Mouse (Mus musculus) ovary, postnatal 14 days (tissue): ENCODE results near the gene Cplx2.

Experiments
- DNase-seq: peaks from one replicate; pipeline ENCODE4 v3.0.0; 2022; ENCODE audit warnings: low spot score

The Cplx2 gene

DNA sequence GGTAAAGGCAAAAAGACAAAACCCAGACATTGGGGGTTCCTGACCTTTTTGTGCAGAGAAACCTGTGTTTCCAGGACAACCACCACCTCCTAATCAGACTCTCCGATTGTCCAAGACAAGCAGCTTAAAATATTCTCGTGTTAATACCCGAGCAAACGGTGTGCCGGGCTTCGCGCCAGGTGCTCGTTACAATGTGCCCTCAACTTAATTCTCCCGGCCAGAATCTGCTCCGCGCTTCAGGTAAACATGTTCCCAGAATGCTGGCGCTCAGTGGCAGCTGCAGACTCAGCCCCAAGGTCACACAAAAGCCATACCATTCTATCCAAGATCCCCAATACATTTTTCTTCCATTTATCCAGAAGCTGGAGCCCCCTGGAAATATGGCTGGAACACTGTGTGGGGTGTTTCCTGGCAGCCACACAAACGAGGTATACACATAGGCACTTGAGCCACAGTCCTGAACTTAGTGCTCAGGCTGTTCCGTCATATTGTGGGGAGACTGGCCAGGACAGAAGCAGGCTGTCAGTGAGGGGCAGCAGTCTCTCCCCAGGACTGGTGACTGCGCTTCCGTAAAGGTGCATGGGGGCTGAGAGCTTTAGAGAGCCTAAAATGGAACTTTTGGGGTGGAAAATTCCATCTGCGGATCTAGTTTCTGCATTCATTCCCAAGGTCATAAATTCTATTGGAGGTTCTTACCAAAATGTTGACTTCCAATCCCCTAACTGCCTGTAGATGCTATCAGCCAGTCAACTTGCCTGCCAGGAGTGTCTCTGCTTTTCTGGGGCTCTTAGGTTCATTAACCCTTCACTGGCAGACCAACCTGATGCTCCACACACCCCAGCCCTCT is 32.3 kb downstream of the Cplx2 start:
- DNase-seq = no peak

GRCm38 (mm10) chr13:54404205-54404604 is 33.1 kb downstream of the Cplx2 start:
- no peak for DNase-seq

DNA sequence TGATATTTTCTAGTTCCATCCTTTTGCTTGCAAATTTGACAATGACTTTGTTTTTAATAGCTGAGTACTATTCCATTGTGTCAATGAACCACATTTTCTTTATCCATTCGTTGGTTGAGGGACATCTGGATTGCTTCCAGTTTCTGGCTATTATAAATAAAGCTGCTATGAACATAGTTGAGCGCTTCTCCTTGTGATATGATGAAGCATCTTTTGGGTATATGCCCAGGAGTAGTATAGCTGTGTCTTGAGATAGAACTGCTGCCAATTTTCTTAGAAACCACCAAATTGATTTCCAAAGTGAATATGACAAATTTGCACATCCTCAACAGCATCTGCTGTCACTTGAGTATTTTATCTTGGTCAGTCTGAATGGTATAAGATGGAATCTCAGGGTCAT is 34.7 kb downstream of the Cplx2 start:
- no peak for DNase-seq

DNA sequence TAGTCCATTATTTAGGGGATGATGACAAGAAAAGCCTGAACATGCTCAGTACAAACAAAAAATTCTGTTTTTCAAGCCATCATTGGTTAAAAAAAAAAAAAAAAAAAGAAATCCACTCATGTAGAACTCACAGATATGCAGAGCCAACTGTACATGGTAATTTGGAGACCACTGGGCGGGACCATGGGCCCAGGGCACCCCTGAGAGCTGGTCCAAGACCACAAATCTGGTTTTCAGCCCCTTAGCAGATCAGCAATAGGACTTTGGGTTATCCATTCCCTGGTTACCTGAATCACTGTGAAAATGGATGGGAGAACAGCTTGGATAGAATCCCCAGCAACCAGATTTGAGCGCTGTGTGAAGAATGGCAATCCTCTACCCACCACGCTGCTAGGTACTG is 40.5 kb downstream of the Cplx2 start:
- no peak for DNase-seq

DNA sequence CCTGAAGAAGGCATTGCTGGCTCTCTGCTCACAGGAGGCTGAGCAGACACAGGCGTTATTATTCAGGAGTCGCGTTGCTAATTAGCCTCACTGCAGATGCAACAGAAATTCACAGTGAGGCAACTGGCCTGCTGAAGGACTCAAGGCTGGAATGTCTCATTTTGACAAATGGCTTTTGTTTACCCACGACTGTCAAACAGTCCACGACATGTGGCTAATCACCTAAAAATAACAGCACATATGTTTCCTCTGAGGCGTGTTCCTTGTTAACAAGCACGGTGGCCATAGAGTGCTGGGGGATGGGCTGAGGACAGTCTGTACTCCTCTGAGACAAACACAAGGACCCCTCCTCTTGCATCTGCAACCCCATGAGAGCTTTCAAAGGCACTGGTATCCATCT is 41.1 kb downstream of the Cplx2 start:
- no peak for DNase-seq

DNA sequence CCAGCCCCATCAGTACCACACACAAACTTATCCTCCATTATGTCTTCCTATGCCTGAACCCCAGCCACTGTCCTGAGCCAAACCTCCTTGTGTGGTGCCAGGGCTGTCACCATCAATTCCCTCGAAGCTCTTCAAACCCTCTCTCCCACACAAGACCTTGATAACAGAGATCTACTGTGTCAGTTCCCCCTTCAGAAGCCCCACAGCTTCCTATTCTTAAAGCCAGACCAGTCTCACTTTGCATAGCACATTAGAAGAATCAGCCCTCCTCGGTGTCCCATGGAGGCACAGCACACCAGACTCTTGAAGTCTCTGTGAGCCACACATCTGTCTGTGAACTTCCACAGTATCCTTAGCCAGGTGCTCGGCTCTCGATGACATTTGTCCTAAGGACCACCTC is 41.6 kb downstream of the Cplx2 start:
- no peak for DNase-seq

DNA sequence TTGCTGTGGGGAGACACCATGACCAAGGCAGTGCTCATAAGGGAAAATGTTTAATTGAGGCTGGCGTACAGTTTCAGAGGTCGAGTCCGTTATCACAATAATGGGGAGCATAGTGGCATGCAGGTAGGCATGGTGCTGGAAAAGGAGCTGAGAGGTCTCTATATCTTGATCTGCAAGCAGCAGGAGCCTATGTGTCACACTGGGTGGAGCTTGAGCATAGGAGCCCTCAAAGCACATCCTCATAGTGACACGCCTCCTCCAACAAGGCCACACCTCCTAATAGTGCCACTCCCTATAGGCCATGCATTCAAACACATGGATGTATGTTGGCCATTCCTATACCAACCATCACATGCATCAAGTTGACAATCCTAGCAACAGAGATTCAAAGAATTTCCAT is 43.9 kb downstream of the Cplx2 start:
- DNase-seq = no peak

- no peak for DNase-seq
These were observed 47.7 kb downstream of the Cplx2 start for GRCm38 (mm10) chr13:54418781-54419327.

DNA sequence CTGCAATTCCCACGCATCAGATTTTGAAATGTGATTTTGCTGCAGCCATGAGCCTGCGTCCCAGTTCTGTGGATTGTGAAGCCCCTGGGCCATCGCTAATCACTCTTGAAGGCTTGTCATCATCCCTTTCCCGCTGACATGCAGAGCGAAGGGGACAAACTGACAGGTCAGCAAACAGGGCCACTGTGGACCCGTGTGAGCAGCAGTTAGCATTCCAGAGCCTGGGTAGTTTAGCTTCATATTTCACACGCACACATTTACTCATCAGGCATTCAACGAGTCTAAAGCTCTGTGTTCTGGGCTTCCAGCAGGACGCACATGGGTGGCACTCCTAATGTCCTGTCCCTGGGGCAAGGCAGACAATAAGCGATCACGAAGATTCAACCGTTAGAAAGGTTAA is 49.1 kb downstream of the Cplx2 start:
- DNase-seq = no peak

GRCm38 (mm10) chr13:54425269-54425668 is 54.1 kb downstream of the Cplx2 start:
- peak; percentile 15 for DNase-seq

DNA sequence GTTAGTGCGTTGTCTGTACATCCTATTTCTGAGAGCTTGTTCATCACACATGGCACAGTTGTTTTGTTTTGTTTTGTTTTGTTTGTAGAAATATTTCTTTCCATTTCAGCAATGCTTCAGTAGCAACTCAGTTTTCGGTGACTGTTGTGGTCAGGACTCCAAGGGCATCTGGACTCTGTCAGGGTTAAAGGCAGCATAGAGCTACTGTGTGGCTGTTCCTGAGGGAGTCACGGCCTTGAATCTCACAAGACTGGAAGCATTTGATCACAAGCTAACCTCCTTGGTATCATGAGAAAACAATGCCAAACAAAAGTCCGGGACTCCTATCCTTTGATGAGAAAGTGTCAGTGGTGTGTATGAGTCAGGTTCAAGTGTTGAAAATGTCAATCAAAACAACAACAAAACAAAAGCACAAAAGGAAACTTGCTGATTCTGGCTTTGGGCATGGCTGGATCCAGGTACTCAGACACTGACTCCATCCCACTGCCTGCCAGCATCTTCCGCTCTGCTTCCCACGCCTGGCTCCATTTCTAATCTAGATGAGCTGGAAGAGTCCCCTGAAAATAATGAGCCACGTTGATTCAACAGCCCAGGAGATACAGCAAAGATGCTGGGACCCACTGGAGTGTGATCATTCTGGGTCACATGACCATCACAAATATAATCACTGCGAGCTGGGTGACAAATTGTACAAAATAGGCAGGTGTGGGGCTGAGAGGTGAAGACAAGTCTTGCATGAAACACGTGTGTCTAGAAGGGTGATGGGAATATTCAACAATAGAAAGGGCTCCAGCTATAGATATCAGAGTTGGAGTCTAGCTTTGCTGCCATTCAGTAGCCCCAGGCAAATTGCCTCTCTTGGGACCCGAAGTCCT is 55.9 kb downstream of the Cplx2 start:
- no peak for DNase-seq

- no peak for DNase-seq
These were observed 57.6 kb downstream of the Cplx2 start for GRCm38 (mm10) chr13:54428771-54429170.

- DNase-seq = no peak
These were observed 58.9 kb downstream of the Cplx2 start for GRCm38 (mm10) chr13:54430051-54430450.

DNA sequence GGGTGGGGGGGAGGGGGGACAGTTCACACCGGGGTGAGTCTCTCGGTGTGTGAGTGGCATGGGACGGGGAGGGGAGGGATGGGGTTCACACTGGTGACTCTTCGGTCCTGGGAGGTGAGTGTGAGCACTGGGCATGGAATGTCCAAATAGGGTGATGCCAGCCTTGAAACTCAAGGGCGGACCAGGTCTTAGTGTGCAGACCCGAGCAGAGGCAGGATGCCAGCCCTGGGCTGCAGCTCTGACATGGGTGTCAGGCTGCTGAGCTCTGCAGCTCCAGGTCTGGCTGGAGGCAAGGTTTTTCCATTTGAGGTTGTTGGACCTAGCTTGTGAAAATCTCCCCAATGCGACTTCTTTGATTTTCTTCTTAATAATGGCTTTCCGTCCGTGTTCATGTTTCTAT is 60.0 kb downstream of the Cplx2 start:
- DNase-seq = no peak
